Mouse (Mus musculus): ENCODE measurements around the gene Olfr141.

Olfr141 gene

GRCm38 (mm10) chr2:86809918-86810317 is at the start of gene Olfr141:
Olfr141 (minus strand) TSS chr2:86810018.
- DNase-seq = no peak

DNA sequence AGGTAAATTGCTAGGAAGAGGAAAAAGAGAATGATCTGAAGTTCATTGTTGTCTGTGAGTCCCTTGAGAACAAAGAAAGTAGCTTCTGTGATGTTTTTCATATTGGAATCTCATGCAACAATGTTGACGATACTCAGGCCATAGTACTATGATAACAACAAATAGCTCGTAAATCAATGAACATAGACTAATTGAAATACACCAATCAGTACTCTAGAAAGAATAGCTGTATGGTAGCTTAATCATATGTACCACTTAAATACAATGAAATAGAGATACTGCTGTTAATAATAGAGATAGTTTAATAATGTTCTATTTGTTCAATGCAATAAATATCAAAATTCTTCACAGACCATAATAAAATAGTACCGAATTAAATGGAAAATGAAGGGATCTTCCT is 41.8 kb upstream of the Olfr141 start, which contains the start of gene Olfr1095:
Olfr1095 (minus strand) TSS at position 101 of the 400 bp plus-strand sequence.
- DNase-seq = no peak

DNA sequence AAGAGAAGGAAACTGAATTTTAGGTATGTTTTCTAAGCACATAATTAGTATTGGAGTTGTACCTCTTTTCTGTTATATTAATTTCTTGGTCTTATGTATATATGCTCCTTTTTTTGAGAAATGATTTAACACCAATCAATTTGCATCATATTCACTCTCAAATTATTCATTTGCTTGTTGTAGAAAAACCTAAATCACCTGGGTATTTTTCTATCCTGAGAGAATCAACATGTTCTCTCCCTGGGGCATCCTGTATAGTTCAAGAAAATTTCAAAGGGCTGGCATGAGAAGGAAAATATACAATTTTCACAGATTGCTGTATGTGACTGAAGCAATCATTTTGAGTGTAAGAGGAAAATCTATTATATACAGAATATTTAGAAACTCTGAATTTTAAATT is 14.5 kb upstream of the Olfr141 start, which contains the start of gene Olfr1094:
Olfr1094 (plus strand) TSS at position 301 of the 400 bp plus-strand sequence.
- DNase-seq = no peak

GRCm38 (mm10) chr2:86782179-86782578 is 27.6 kb downstream of the Olfr141 start, which contains the start of gene Olfr1093:
Olfr1093 (plus strand) TSS chr2:86782479.
- no peak for DNase-seq

DNA sequence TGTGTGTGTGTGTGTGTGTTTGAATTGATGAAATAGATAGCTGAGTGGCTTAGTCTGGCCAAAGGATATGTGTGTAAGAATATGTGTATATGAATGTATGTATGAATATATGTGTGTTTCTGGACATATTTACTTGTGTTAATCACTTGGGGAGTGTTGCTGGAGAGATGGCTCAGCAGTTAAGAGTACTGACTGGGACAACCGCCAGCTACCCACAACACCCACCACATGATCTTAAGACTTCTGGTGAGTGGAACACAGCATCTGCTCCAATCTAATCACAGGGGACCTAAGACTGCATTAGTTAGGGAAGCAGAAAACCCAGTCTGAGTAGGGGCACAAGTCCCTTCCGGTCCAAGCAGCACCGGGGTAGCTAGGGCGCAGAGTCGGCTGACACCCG is 48.8 kb downstream of the Olfr141 start:
- DNase-seq = no peak

DNA sequence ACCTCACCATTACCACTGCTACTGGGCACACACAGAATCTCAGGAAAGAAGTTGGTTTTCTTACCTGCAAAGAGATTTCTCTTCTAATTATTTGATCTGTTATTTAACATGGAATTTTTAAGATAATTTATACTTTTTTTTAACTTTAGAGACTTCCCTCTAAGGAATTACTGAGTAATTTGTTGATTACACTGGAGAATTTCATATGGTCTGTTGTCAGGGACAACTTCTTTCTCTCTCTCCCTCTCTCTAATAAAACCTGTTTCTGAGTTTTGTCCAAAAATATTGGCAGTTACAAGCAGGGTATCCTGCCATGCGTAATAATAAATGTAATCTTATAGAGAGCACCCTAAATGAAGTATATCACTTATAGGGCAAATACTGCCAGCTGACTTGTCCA is 50.9 kb downstream of the Olfr141 start, which contains the start of gene Olfr1090:
Olfr1090 (minus strand) TSS at position 101 of the 400 bp plus-strand sequence.
- DNase-seq = no peak

Measured in right cerebral cortex, postnatal 4 days (tissue).